Mouse (Mus musculus): ENCODE data around the gene Bglap3.

GRCm38 (mm10) chr3:88418016-88418415 is 45.5 kb upstream of the Bglap3 start:
- no peak for TF ChIP-seq CTCF (IDR thresholded peaks at IDR 0.05)
- TF ChIP-seq POLR2A (IDR thresholded peaks at IDR 0.05; ENCODE audit: insufficient read depth, low read depth, low read length): no peak

All from heart, adult 2 months (tissue).